Mouse (Mus musculus) splenic B cell, adult 2 months (primary cell): ENCODE results near the gene Patj.
"Not testable (repeated sequence)": the region's sequence is repeated elsewhere in the genome, so short reads cannot be mapped to it uniquely, and the experiment has no call there.

Experiments used
- DNase-seq: peaks from one replicate; pipeline ENCODE4 v3.0.0-alpha.2; 2011; ENCODE audit warnings: low read depth, low spot score
- H3K27me3 ChIP-seq: 2 replicates; pipeline ENCODE4 v1.6.1; 2012; ENCODE audit warnings: mild to moderate bottlenecking, low read length, moderate library complexity, mixed read lengths; ENCODE audit not compliant: control insufficient read depth, poor library complexity, insufficient read depth, severe bottlenecking
- H3K36me3 ChIP-seq: 2 replicates; pipeline ENCODE4 v1.6.1; 2012; ENCODE audit warnings: mild to moderate bottlenecking, low read length, moderate library complexity, mixed read lengths; ENCODE audit not compliant: control insufficient read depth, poor library complexity, insufficient read depth, severe bottlenecking

The Patj gene

DNA sequence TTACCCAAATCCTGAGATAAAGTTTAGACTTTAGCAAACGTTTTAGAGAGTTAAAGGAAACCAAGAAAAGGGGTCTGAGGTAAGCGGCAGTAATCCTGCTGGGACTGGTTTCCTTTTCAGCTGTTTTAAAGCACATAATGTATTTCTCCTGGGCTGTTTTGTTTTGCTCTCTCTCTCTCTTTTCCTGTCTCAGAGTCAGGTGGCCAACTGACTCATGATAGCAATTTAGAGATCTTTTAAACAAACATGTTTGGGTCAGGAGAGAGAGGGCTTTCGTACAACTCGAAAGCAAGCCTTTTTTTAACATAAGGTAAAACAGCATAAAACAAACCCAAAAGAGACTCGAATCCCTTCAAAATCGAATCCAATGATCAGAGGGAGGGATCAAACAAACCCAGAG lies 207.5 kb downstream of the Patj start:
- Histone ChIP-seq H3K27me3 (no peaks in the 10 kb centered on the region), H3K36me3 (no peaks in the 10 kb centered on the region)
- no peak for DNase-seq

DNA sequence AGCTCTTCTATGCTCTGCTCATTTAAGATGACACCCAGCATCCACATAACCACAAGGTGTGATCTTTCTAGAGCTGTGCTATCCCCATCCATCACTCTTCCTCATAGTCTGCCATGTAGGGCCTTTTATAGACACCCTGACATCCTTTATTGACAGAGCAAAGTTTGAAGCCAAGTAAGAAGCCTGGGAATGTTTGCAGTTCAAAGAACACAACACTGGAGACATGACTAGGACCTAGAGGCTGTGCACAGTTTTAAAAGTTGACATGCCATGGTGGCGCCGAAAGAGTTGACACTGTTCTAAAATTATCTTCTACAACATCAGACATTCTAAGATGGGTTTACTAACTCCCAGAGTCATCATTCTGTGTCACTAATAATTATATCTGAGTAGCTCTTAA lies 214.9 kb downstream of the Patj start:
- DNase-seq, result no peak
- Histone ChIP-seq H3K27me3 (no peaks in the 10 kb centered on the region), H3K36me3 (no peaks in the 10 kb centered on the region)

DNA sequence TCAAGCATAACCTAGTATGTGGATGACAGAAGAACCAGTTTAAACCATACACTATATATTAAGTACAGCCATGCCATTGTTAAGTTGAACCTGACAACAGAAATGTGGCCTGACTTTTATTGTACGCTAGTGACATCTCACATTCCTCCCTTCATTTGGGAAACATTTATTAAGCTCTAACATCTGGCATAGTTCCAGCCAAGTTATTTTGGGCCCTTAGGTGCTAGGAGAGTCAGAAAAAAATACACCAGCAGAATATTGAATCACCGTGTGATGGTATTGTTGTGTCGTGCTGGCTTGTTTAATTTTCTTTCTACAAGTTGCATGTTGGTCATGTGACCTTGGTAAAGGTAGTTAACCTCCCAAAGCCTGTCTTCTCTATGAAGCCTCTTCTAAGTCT lies 218.8 kb downstream of the Patj start:
- Histone ChIP-seq H3K27me3 (no peaks in the 10 kb centered on the region), H3K36me3 (no peaks in the 10 kb centered on the region)
- DNase-seq, result no peak

DNA sequence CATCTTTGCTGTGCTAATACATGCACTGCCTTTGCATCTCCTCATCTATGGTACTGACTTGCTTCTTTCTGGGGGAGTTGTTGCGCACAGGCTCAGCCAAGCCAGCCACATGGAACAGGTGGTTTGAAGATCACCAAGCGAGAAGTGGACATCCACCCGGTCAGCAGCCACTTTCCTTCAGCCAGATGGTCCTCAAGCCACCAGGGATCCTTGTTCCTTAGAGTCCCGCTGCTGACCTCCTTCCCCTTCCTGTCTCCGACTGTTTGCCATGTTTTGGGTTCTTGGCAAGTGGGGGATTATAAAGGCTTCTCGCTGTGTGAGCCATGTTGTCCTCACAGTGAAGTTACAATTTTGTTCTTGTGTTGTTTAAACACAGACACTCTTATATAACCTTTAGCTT lies 223.6 kb downstream of the Patj start:
- H3K36me3 ChIP-seq, result no peaks in the 10 kb centered on the region
- no peaks in the 10 kb centered on the region for H3K27me3 ChIP-seq
- no peak for DNase-seq

DNA sequence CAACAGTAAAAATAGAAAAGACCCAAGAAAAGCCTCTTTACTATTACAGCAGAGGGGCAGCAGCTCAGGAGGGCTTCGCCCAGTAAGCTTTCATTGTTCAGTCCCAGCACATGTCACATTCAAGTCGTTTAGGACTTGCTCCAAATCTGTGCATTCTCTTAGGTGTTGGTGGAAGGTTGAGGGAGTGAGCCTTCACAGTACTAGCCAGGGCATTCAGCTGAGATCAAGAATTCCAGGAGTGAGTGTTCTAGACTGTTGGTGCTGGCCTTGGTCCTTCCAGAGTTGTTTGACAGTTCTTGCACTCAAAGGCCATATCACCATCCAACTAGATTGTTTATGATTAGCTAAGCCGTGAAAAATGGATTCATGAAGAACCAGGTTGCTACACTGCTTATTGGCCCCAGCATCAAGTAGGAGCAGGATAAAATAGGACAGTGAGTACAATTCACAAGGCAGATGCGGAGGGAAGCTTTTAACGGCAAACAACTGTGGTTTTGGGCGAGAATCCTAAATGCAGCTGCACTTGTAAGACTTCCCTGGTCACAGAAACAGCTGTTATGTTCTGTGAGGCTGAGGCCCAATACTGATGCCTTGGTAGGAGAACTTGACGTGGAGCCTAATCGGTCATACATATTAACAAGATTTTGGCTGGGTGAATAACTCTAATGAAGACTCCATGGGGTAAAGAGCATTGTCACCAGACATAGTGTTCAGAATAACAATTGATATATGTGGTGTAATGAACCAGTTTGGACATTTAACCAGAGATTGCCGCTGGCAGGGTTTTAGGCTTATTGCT lies 225.6 kb downstream of the Patj start:
- no peaks in the 10 kb centered on the region for H3K27me3 ChIP-seq
- no peaks in the 10 kb centered on the region for H3K36me3 ChIP-seq
- DNase-seq, result no peak

DNA sequence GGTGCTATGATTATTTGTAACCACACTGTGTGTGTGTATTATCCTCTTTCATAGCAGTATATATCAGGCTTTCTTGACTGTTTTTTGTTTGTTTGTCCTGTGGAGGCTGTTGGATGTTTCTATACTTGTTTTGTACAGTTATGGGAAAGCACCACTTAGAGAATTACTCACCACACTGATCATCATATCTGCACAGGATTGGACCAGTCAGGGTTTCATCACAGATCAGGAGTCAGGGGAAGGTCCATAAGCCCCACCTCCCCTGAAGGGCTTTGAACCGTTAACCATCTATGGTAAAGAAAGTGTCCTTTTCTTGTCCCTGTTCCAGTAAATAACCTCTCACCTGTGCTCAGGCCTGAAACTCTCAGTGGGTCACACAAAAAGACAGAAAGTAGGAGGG lies 226.6 kb downstream of the Patj start:
- Histone ChIP-seq H3K27me3 (no peaks in the 10 kb centered on the region), H3K36me3 (no peaks in the 10 kb centered on the region)
- no peak for DNase-seq

DNA sequence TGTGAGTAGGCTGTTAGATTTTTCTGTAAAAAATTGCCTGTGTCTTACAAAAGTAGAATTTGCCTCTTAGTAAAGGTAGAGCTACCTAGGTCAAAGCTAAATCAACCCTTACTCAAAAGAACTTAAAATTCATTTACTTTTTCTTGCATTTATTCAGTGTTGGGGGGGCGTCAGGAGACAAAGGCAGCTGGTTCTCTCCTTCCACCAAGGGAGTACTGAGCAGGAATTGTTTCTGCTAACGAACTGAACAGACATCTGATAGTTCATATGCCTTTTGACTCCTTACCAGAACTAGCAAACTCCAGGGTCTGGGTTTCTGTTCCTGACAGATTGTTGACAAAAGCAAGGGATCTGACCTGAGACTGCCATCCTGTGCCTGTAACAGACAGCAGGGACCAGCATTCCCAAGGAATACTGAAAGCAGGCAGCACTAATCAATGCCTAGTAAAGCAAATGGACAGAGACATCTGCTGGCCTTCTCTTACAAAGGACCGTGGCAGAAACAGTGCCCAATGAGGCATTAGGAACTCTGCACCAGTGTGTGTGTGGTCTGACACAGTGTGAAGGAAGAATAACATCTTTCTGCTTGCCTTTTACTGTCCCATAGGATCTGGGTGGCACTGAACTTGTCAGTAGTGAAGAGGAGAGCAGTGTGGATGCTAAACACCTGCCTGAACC lies 227.6 kb downstream of the Patj start:
- DNase-seq, result no peak
- no peaks in the 10 kb centered on the region for H3K36me3 ChIP-seq

DNA sequence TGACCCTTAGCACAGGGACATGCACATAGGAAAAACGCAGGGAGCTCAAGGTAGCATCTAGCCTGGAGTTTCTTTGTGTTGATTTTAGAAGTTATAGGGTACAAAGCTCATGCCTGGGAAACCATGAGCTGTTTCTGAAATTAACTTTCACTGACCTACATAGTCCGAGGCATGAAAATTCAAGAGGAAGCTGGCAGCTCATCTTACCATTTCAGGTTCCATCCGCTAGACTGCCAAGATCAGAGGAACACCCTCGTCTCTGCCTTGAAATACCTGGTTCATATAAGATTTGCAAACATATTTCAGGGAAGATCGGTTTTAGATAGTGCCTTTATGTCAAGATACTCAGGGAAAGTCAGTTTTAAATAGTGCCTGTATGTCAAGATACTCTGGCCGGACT lies 232.7 kb downstream of the Patj start:
- no peak for DNase-seq
- H3K27me3 ChIP-seq, result no peaks in the 10 kb centered on the region

More for the DNA sequence above, 227.6 kb downstream of the Patj start:
- no peaks in the 10 kb centered on the region for H3K27me3 ChIP-seq

DNA sequence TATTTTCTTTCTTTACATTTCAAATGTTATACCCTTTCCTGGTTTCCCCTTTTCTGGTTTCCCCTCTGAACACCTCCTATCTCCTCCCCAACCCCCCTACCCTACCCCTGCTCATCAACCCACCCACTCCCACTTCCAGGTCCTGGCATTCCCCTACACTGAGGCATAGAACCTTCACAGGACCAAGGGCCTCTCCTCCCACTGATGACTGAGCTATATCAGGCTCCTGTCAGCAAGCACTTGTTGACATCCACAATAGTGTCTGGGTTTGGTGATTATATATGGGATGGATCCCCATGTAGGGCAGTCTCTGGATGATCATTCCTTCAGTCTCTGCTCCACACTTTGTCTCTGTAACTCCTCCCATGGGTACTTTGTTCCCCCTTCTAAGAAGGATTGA lies 233.6 kb downstream of the Patj start:
- not testable (repeated sequence) for DNase-seq, H3K27me3 ChIP-seq, H3K36me3 ChIP-seq

More for the DNA sequence above, 232.7 kb downstream of the Patj start:
- no peaks in the 10 kb centered on the region for H3K36me3 ChIP-seq

DNA sequence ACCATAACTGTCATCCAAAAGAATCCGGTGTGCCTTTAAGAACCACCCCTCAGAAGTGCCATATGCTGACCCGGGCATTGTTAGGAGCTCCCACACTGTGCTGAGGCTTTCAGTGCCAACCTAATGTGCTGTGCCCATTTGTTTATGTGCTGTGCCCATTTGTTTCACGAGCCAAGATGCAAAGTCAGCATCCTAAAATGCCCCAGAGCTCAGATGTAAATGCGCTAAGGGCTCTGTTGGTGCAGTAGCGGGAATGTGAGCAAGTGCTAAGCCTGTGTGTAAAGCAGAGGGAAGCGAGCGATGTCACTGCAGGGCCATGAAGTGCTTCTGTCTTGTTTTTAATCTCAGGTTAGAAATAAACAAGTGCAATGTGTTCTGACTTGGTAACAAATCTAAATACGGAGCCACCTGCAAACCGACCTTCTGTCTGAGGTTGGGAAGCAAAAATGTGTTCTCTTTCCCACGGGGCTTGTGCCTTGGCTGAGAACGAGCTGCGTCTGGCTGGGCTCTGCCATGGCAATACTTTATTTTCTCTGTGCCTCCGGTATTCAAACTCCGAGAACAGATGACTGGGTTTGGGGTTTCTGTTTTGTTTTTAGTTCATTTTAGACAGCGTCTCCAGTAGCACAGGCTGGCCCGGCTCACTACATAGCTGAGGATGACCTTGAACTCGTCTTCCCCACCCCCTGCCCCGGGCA lies 239.7 kb downstream of the Patj start:
- DNase-seq, result no peak
- no peaks in the 10 kb centered on the region for H3K27me3 ChIP-seq
- H3K36me3 ChIP-seq, result no peaks in the 10 kb centered on the region

DNA sequence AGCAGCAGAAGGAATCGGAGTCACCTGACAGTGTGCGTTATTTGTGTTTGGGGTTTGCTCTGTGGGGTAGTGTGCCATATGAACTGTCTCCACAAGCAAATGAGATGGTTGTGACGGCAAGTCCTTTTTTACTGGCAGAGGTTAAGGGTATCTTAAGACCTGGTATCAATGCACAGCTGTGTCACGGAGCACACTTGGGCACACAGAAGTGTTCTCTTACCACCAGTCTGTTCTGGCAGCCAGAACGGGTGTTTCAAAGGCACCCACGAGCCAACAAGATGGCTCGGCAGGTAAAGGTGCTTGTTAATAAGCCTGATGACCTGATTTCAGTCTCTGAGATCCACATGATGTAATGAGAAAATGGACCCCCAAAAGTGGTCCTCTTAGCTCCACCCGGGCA lies 243.1 kb downstream of the Patj start:
- Histone ChIP-seq H3K27me3 (no peaks in the 10 kb centered on the region), H3K36me3 (no peaks in the 10 kb centered on the region)
- DNase-seq, result no peak

DNA sequence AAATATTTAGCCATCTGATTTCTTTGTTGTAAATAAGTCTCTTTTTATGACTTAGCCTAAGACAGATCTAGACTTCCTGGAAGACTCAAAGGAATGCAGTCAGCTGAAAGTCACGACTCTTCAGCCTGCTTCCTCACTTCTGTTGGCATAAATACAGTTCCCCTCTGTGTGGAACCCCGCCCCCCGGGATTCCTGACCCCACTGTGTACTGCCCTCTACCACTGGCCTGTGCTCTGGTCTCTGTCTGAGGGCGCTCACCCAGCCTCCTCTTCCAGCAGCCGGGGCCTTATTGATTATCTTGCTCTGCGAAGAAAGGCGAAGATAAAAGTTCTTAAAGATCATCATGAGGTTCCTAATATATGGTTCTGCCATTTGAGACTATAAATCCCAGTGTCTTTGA lies 258.1 kb downstream of the Patj start:
- no peak for DNase-seq
- Histone ChIP-seq H3K27me3 (no peaks in the 10 kb centered on the region), H3K36me3 (peaks cover 2% of the 10 kb centered on the region; the same call in 1 of the 2 replicates)

DNA sequence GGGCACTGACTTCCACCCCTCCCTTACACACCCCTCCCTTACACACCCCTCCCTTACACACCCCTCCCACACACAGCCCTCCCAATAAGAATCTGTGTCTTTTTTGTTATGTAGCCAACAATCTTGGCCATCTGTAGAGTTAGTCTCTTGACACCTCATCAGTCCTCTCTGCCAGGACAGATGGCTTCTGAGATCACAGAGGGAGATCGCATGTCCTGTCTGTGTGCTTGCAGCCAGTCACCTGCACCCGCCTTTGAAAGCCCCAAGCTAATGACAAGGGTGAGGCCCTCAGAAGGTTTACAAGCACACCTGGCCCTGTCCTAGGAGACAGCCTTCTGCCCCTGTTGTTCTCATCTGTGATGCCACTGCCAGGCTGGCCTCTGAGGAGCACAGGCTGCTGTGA lies 258.8 kb downstream of the Patj start:
- DNase-seq, result no peak
- no peaks in the 10 kb centered on the region for H3K27me3 ChIP-seq
- H3K36me3 ChIP-seq, result peaks cover 2% of the 10 kb centered on the region; the same call in 1 of the 2 replicates

DNA sequence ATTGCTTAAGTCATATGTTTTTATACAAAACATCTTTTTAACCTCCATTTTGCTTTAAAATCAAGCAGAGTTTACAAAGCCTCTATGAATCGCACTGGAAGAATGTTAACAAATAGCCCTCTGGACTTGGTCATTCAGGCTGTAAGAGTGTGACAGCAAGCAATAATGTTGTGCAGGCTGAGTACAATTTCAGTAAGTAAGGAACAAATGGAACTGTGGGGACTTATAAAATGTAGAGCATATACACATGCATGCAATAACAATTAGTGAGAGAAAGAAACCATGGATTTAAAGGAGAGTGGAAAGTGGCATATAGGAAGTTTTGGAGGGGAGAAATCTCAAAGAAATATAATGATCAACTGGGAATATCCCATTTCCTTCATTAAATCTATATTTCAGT lies 261.2 kb downstream of the Patj start:
- no peaks in the 10 kb centered on the region for H3K36me3 ChIP-seq
- no peaks in the 10 kb centered on the region for H3K27me3 ChIP-seq
- DNase-seq, result no peak

DNA sequence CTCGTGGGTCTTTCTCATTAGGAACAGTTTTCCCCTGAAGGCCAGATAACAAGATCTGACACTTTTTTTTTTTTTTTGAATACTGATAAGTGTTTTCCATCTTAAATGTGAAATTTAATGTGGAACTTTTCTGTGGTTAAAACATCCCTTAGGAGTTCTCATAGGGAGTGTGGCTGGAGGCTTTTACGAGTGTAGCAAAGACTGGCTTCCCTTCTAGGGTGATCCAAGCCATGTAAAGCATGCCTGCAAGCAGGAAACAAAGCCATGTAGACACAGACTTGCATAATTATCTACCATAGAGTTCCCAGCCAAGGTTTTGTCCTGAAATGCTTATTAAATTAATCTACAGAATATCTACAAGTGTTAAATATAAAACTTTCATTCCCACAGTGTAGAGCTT lies 263.4 kb downstream of the Patj start:
- no peaks in the 10 kb centered on the region for H3K27me3 ChIP-seq
- no peak for DNase-seq

More for the DNA sequence above, 263.4 kb downstream of the Patj start:
- H3K36me3 ChIP-seq, result no peaks in the 10 kb centered on the region
